ENCODE assay signal across 9 mouse cellular contexts in the genomic region with DNA sequence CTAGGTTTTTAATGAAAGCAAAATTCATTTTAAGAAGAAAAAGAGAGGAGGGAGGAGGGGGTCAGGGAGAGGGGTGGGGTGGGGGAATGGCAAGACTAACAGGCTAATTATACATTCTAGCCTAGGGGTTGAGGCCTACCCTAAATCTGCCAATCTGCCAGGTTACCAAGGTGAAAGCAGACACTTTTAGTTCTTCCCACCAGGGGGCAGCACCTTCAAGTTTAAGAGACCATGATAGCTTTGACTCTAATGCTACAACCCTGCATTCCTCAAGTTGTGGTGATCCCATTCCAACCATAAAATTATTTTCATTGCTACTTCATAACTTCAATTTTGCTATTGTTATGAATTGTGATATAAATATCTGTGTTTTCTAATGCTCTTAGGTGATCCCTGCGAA. TPM values are rescaled to one million over a fixed set of nuclear protein-coding genes. Genes with fewer than 3 reads are reported as not detected.
A peak's percentile ranks its signal among the peaks of the same experiment; 100 is the strongest.
DNase-seq lines count a peak whose midpoint lies in the region; ATAC-seq and TF ChIP-seq lines count a peak whose summit lies in the region.
"Had no signal": no experiment of that assay in that cellular context is flagged by ENCODE, and none has a peak within 500 bp of the region (broad histone marks: within the 10 kb centered on the region; RNA-seq: fewer than 3 reads in every experiment).

No protein-coding gene starts in this region.

- DNase-seq in heart, adult 11 months, result peak; percentile 92
- peak; percentile 85 for DNase-seq in brain, embryonic 14.5 days (ENCODE audit: low read depth)
- peak; percentile 37 for DNase-seq in fibroblast of lung, adult 2 months (ENCODE audit: low read depth)
- peak; percentile 88 for DNase-seq in hindbrain, postnatal 0 days (ENCODE audit: low spot score)
- peak; percentile 27 to 29 for DNase-seq in left cerebral cortex, adult 8-10 months (ENCODE audit: low spot score in 2 of 2)
- peak; percentile 89 for DNase-seq in midbrain, embryonic 14.5 days
- peak; percentile 84 for DNase-seq in splenic B cell, adult 2 months (ENCODE audit: low read depth, low spot score)

- H3K4me2 ChIP-seq in heart, embryonic 12.5 days, result no peak overlapping the region
- H3K4me2 ChIP-seq in hindbrain, postnatal 0 days (ENCODE audit: low read depth, low read length), result no peak overlapping the region
- no peak overlapping the region for H3K4me2 ChIP-seq in midbrain, embryonic 14.5 days (ENCODE audit: low read length)
- H3K4me2 ChIP-seq: stomach, embryonic 15.5 days had no signal

- WGBS in heart, embryonic 12.5 days, result 74% methylated on average over 1 of the region's 1 CpGs
- WGBS in hindbrain, postnatal 0 days, result 54% methylated on average over 1 of the region's 1 CpGs
- WGBS in midbrain, embryonic 14.5 days, result 71% methylated on average over 1 of the region's 1 CpGs

- no peak overlapping the region for H3K9ac ChIP-seq in heart, embryonic 12.5 days
- no peak overlapping the region for H3K9ac ChIP-seq in hindbrain, postnatal 0 days (replicated peaks; ENCODE audit: low read length)
- no peak overlapping the region for H3K9ac ChIP-seq in midbrain, embryonic 14.5 days (replicated peaks; ENCODE audit: low read length)
- H3K9ac ChIP-seq: stomach, embryonic 15.5 days had no signal

- H3K9me3 ChIP-seq in heart, embryonic 12.5 days (replicated peaks), result no peaks in the 10 kb centered on the region
- no peaks in the 10 kb centered on the region for H3K9me3 ChIP-seq in hindbrain, postnatal 0 days (ENCODE audit: low read length)
- H3K9me3 ChIP-seq in midbrain, embryonic 14.5 days (ENCODE audit: control insufficient read depth, low read length), result no peaks in the 10 kb centered on the region
- H3K9me3 ChIP-seq: stomach, embryonic 15.5 days had no signal

- peak; percentile 69; the same call in 1 of the 2 replicates for TF ChIP-seq CTCF in brain, embryonic 14.5 days (IDR thresholded peaks at IDR 0.05; ENCODE audit: borderline replicate concordance, extremely low read depth, insufficient read depth, insufficient read length)
- TF ChIP-seq CTCF in hindbrain, postnatal 0 days (IDR thresholded peaks at IDR 0.05; ENCODE audit: low read depth), result peak; percentile 81

- H3K27ac ChIP-seq in heart, embryonic 12.5 days (ENCODE audit: poor library complexity, severe bottlenecking), result no peak overlapping the region
- H3K27ac ChIP-seq in hindbrain, postnatal 0 days, result no peak overlapping the region
- H3K27ac ChIP-seq in midbrain, embryonic 14.5 days (replicated peaks; ENCODE audit: low read depth, low read length), result no peak overlapping the region
- H3K27ac ChIP-seq: stomach, embryonic 15.5 days had no signal

- no peaks in the 10 kb centered on the region for H3K36me3 ChIP-seq in heart, embryonic 12.5 days
- no peaks in the 10 kb centered on the region for H3K36me3 ChIP-seq in hindbrain, postnatal 0 days (ENCODE audit: insufficient read depth, low read length)
- H3K36me3 ChIP-seq in midbrain, embryonic 14.5 days (ENCODE audit: control insufficient read depth, insufficient read depth, low read length), result no peaks in the 10 kb centered on the region
- no peaks in the 10 kb centered on the region for H3K36me3 ChIP-seq in splenic B cell, adult 2 months (ENCODE audit: control insufficient read depth, insufficient read depth, low read length, poor library complexity, severe bottlenecking)
- H3K36me3 ChIP-seq: stomach, embryonic 15.5 days had no signal

- H3K4me1 ChIP-seq in heart, embryonic 12.5 days (replicated peaks), result peaks cover 11% of the 10 kb centered on the region
- no peaks in the 10 kb centered on the region for H3K4me1 ChIP-seq in hindbrain, postnatal 0 days (ENCODE audit: insufficient read depth, low read length)
- no peaks in the 10 kb centered on the region for H3K4me1 ChIP-seq in midbrain, embryonic 14.5 days (ENCODE audit: control insufficient read depth, insufficient read depth, low read length)
- H3K4me1 ChIP-seq: stomach, embryonic 15.5 days had no signal

- no peak for TF ChIP-seq POLR2A in brain, embryonic 14.5 days (IDR thresholded peaks at IDR 0.05; ENCODE audit: borderline replicate concordance, extremely low read depth, insufficient read depth, insufficient read length, poor library complexity, severe bottlenecking)

- no peak; the same call in 1 of the 2 replicates for ATAC-seq in heart, embryonic 12.5 days (ENCODE audit: insufficient number of reproducible peaks, low FRiP score)
- peak; percentile 80 for ATAC-seq in hindbrain, postnatal 0 days
- ATAC-seq in midbrain, embryonic 14.5 days (ENCODE audit: low FRiP score, low TSS enrichment), result no peak

- H3K4me3 ChIP-seq in heart, embryonic 12.5 days, result no peak overlapping the region
- H3K4me3 ChIP-seq in hindbrain, postnatal 0 days (ENCODE audit: low read length), result no peak overlapping the region
- H3K4me3 ChIP-seq in midbrain, embryonic 14.5 days (replicated peaks; ENCODE audit: low read depth, low read length), result no peak overlapping the region
- H3K4me3 ChIP-seq: stomach, embryonic 15.5 days had no signal

- H3K27me3 ChIP-seq in heart, embryonic 12.5 days (replicated peaks), result no peaks in the 10 kb centered on the region
- no peaks in the 10 kb centered on the region for H3K27me3 ChIP-seq in hindbrain, postnatal 0 days (ENCODE audit: insufficient read depth, low read length)
- no peaks in the 10 kb centered on the region for H3K27me3 ChIP-seq in midbrain, embryonic 14.5 days (ENCODE audit: control insufficient read depth, insufficient read depth, low read length)
- H3K27me3 ChIP-seq in splenic B cell, adult 2 months (ENCODE audit: control insufficient read depth, insufficient read depth, low read length, poor library complexity, severe bottlenecking), result no peaks in the 10 kb centered on the region
- H3K27me3 ChIP-seq: stomach, embryonic 15.5 days had no signal

RNA-seq across cellular contexts. Expression of a gene that starts 6.5 kb away (rescaled TPM):
- not detected in 2 replicates for polyA plus RNA-seq in heart, embryonic 12.5 days (2016; fragmentation: Nextera tagmentation; extraction: Ambion mirVana)
- polyA plus RNA-seq in brain, embryonic 14.5 days (2012; rRNA removed), result 0.15 and 0.29 TPM in 2 replicates
- total RNA-seq in hindbrain, postnatal 0 days (2014; rRNA removed), result not detected in 2 replicates
- not detected in 2 replicates for polyA plus RNA-seq in hindbrain, postnatal 0 days (2015; fragmentation: Nextera tagmentation; extraction: Ambion mirVana)
- not detected for total RNA-seq in left cerebral cortex, adult 8-10 months (2022)
- polyA plus RNA-seq in midbrain, embryonic 14.5 days (2014; fragmentation: Nextera tagmentation; extraction: Ambion mirVana), result not detected in 2 replicates
- polyA plus RNA-seq: stomach, embryonic 15.5 days had no signal

RNA-seq across cellular contexts. Expression of a gene that starts 44.7 kb away (rescaled TPM):
- polyA plus RNA-seq in heart, embryonic 12.5 days (2016; fragmentation: Nextera tagmentation; extraction: Ambion mirVana), result 8.0 and 8.1 TPM in 2 replicates
- polyA plus RNA-seq in brain, embryonic 14.5 days (2012; rRNA removed), result 12.6 and 16.0 TPM in 2 replicates
- 4.4 and 5.2 TPM in 2 replicates for total RNA-seq in hindbrain, postnatal 0 days (2014; rRNA removed)
- polyA plus RNA-seq in hindbrain, postnatal 0 days (2015; fragmentation: Nextera tagmentation; extraction: Ambion mirVana), result 11.1 and 11.2 TPM in 2 replicates
- 10 to 100 TPM; 14.4 to 19.5 (median 15.5) TPM for total RNA-seq in left cerebral cortex, adult 8-10 months (2022)
- polyA plus RNA-seq in midbrain, embryonic 14.5 days (2014; fragmentation: Nextera tagmentation; extraction: Ambion mirVana), result 17.1 and 17.3 TPM in 2 replicates

Comparison
In these comparisons a context has a peak if more than half of its experiments do, and no peak if none do; other contexts are left out.
1. DNase-seq: peak in every context shown above with its lines; median percentile 92 in heart, adult 11 months; 89 in midbrain, embryonic 14.5 days; 88 in hindbrain, postnatal 0 days; 85 in brain, embryonic 14.5 days; 84 in splenic B cell, adult 2 months; 37 in fibroblast of lung, adult 2 months; 28 in left cerebral cortex, adult 8-10 months.